Mouse (Mus musculus): ENCODE results near the gene Ube2d1. TPM values are rescaled to one million over a fixed set of nuclear protein-coding genes. Genes with fewer than 3 reads are reported as not detected.

Ube2d1 gene
- total RNA-seq, 1 experiment from 2014 or later: 15.0 TPM

GRCm38 (mm10) chr10:71291801-71292200 lies 6.7 kb upstream of the Ube2d1 start:
- ATAC-seq (replicated peaks; ENCODE audit: low read depth, poor library complexity, severe bottlenecking): peak; percentile 26; the same call in 1 of the 2 replicates

- ATAC-seq (replicated peaks; ENCODE audit: low read depth, poor library complexity, severe bottlenecking): peak; percentile 80
These were observed 6.2 kb upstream of the Ube2d1 start for GRCm38 (mm10) chr10:71291179-71291661.

- ATAC-seq (replicated peaks; ENCODE audit: low read depth, poor library complexity, severe bottlenecking): peak; percentile 40
These were observed 444 bp downstream of the Ube2d1 start for GRCm38 (mm10) chr10:71284511-71285125.

- no peak; the same call in 1 of the 2 replicates for ATAC-seq (replicated peaks; ENCODE audit: low read depth, poor library complexity, severe bottlenecking)
These were observed 941 bp downstream of the Ube2d1 start for GRCm38 (mm10) chr10:71284131-71284510.

- ATAC-seq (replicated peaks; ENCODE audit: low read depth, poor library complexity, severe bottlenecking): no peak
These were observed 11.9 kb downstream of the Ube2d1 start for GRCm38 (mm10) chr10:71273008-71273739.

- ATAC-seq (replicated peaks; ENCODE audit: low read depth, poor library complexity, severe bottlenecking): no peak
These were observed 17.1 kb downstream of the Ube2d1 start for GRCm38 (mm10) chr10:71267973-71268372.

- ATAC-seq (replicated peaks; ENCODE audit: low read depth, poor library complexity, severe bottlenecking): no peak
These were observed 17.6 kb downstream of the Ube2d1 start for GRCm38 (mm10) chr10:71267511-71267910.

- ATAC-seq (replicated peaks; ENCODE audit: low read depth, poor library complexity, severe bottlenecking): no peak
These were observed 20.0 kb downstream of the Ube2d1 start for GRCm38 (mm10) chr10:71265067-71265466.

- no peak for ATAC-seq (replicated peaks; ENCODE audit: low read depth, poor library complexity, severe bottlenecking)
These were observed 23.4 kb downstream of the Ube2d1 start for GRCm38 (mm10) chr10:71261637-71262036.

- no peak for ATAC-seq (replicated peaks; ENCODE audit: low read depth, poor library complexity, severe bottlenecking)
These were observed 26.1 kb downstream of the Ube2d1 start for GRCm38 (mm10) chr10:71258943-71259342.

GRCm38 (mm10) chr10:71258516-71258915 lies 26.5 kb downstream of the Ube2d1 start:
- ATAC-seq (replicated peaks; ENCODE audit: low read depth, poor library complexity, severe bottlenecking): no peak

GRCm38 (mm10) chr10:71253147-71253546 lies 31.9 kb downstream of the Ube2d1 start:
- ATAC-seq (replicated peaks; ENCODE audit: low read depth, poor library complexity, severe bottlenecking): no peak

- no peak for ATAC-seq (replicated peaks; ENCODE audit: low read depth, poor library complexity, severe bottlenecking)
These were observed 32.6 kb downstream of the Ube2d1 start for GRCm38 (mm10) chr10:71252421-71252820.

GRCm38 (mm10) chr10:71251846-71252245 lies 33.2 kb downstream of the Ube2d1 start:
- ATAC-seq (replicated peaks; ENCODE audit: low read depth, poor library complexity, severe bottlenecking): no peak

GRCm38 (mm10) chr10:71251256-71251655 lies 33.8 kb downstream of the Ube2d1 start:
- no peak for ATAC-seq (replicated peaks; ENCODE audit: low read depth, poor library complexity, severe bottlenecking)

GRCm38 (mm10) chr10:71250472-71250871 lies 34.6 kb downstream of the Ube2d1 start:
- no peak for ATAC-seq (replicated peaks; ENCODE audit: low read depth, poor library complexity, severe bottlenecking)

GRCm38 (mm10) chr10:71249086-71249880 lies 35.8 kb downstream of the Ube2d1 start:
- no peak for ATAC-seq (replicated peaks; ENCODE audit: low read depth, poor library complexity, severe bottlenecking)

- ATAC-seq (replicated peaks; ENCODE audit: low read depth, poor library complexity, severe bottlenecking): no peak
These were observed 38.1 kb downstream of the Ube2d1 start for GRCm38 (mm10) chr10:71246956-71247355.

GRCm38 (mm10) chr10:71239479-71240120 lies 45.5 kb downstream of the Ube2d1 start:
- peak; percentile 51 for ATAC-seq (replicated peaks; ENCODE audit: low read depth, poor library complexity, severe bottlenecking)

- ATAC-seq (replicated peaks; ENCODE audit: low read depth, poor library complexity, severe bottlenecking): no peak
These were observed 46.9 kb downstream of the Ube2d1 start, which contains the start of gene Tfam for GRCm38 (mm10) chr10:71238240-71238554. Tfam (minus strand) TSS chr10:71238280.

All from common myeloid progenitor, adult 5-6 weeks (primary cell).